In the genomic region with DNA sequence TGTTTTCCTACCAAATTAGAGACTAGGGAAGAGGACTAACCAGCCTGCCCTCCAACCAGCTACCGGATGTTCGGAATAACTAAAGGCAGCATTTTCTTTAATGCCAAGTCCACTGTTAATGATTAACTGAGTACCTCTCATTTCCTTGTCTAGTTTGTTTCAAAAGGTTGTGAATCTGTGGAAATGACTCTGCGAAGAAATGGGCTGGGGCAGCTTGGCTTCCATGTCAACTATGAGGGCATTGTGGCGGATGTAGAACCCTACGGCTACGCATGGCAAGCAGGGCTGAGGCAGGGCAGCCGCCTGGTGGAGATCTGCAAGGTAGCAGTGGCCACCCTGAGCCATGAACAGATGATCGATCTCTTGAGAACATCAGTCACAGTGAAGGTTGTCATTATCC, we compare ENCODE assay signal across 11 mouse cellular contexts.
A peak's percentile ranks its signal among the peaks of the same experiment; 100 is the strongest.
DNase-seq lines count a peak whose midpoint lies in the region; ATAC-seq and TF ChIP-seq lines count a peak whose summit lies in the region.
"Had no signal": no experiment of that assay in that cellular context is flagged by ENCODE, and none has a peak within 500 bp of the region (broad histone marks: within the 10 kb centered on the region; RNA-seq: fewer than 3 reads in every experiment).

No protein-coding gene starts in this region.

- no peak for ATAC-seq in cerebellum, adult (ENCODE audit: insufficient number of reproducible peaks, low FRiP score, low TSS enrichment)
- ATAC-seq in midbrain, embryonic 14.5 days (ENCODE audit: low FRiP score, low TSS enrichment), result no peak
- no peak for ATAC-seq in stomach, embryonic 16.5 days (ENCODE audit: insufficient read depth, low FRiP score)
- ATAC-seq: inflammation-experienced regulatory T-cells, adult 6 months had no signal

- H3K9ac ChIP-seq in midbrain, embryonic 14.5 days (replicated peaks; ENCODE audit: low read length), result no peak overlapping the region
- H3K9ac ChIP-seq in stomach, embryonic 16.5 days (ENCODE audit: low read length), result 0 out of 2 replicates have a peak overlapping the region, but pooled peaks have one; percentile 7

- peaks cover 14% of the 10 kb centered on the region for H3K4me1 ChIP-seq in cerebellum, adult 2 months (ENCODE audit: control insufficient read depth, insufficient read depth, low read length)
- H3K4me1 ChIP-seq in midbrain, embryonic 10.5 days, result peaks cover 9% of the 10 kb centered on the region
- H3K4me1 ChIP-seq in midbrain, embryonic 14.5 days (ENCODE audit: control insufficient read depth, insufficient read depth, low read length), result no peaks in the 10 kb centered on the region
- H3K4me1 ChIP-seq in stomach, embryonic 16.5 days (ENCODE audit: control insufficient read depth, insufficient read depth, low read length), result peaks cover 42% of the 10 kb centered on the region

- H3K36me3 ChIP-seq in midbrain, embryonic 10.5 days, result peaks cover 37% of the 10 kb centered on the region
- H3K36me3 ChIP-seq in midbrain, embryonic 14.5 days (ENCODE audit: control insufficient read depth, insufficient read depth, low read length), result no peaks in the 10 kb centered on the region
- H3K36me3 ChIP-seq in stomach, embryonic 16.5 days (ENCODE audit: control insufficient read depth, insufficient read depth, low read length), result no peaks in the 10 kb centered on the region

- H3K27me3 ChIP-seq in cerebellum, adult 2 months (ENCODE audit: control insufficient read depth, insufficient read depth, low read length), result no peaks in the 10 kb centered on the region
- no peaks in the 10 kb centered on the region for H3K27me3 ChIP-seq in midbrain, embryonic 10.5 days (ENCODE audit: low read depth, poor library complexity, severe bottlenecking)
- no peaks in the 10 kb centered on the region for H3K27me3 ChIP-seq in midbrain, embryonic 14.5 days (ENCODE audit: control insufficient read depth, insufficient read depth, low read length)
- no peaks in the 10 kb centered on the region for H3K27me3 ChIP-seq in stomach, embryonic 16.5 days (ENCODE audit: control insufficient read depth, insufficient read depth, low read length)

- no peak for TF ChIP-seq CTCF in cerebellum, adult 2 months (IDR thresholded peaks at IDR 0.05; ENCODE audit: borderline replicate concordance, insufficient read depth, low read depth, low read length)

- H3K4me3 ChIP-seq in cerebellum, adult 2 months (replicated peaks; ENCODE audit: insufficient read depth, low read depth, low read length), result no peak overlapping the region
- no peak overlapping the region for H3K4me3 ChIP-seq in midbrain, embryonic 10.5 days
- H3K4me3 ChIP-seq in midbrain, embryonic 14.5 days (replicated peaks; ENCODE audit: low read depth, low read length), result no peak overlapping the region
- H3K4me3 ChIP-seq in stomach, embryonic 16.5 days (replicated peaks; ENCODE audit: low read length), result no peak overlapping the region

- H3K9me3 ChIP-seq in midbrain, embryonic 10.5 days (replicated peaks), result no peaks in the 10 kb centered on the region
- H3K9me3 ChIP-seq in midbrain, embryonic 14.5 days (ENCODE audit: control insufficient read depth, low read length), result no peaks in the 10 kb centered on the region
- H3K9me3 ChIP-seq in stomach, embryonic 16.5 days (replicated peaks; ENCODE audit: control insufficient read depth, low read length), result no peaks in the 10 kb centered on the region

- 85% methylated on average over 8 of the region's 8 CpGs for WGBS in cerebellum, adult 2 months
- 86% methylated on average over 8 of the region's 8 CpGs for WGBS in midbrain, embryonic 10.5 days
- WGBS in midbrain, embryonic 14.5 days, result 82% methylated on average over 8 of the region's 8 CpGs
- WGBS in stomach, embryonic 16.5 days, result 67% methylated on average over 8 of the region's 8 CpGs

- DNase-seq in cerebellum, adult 2 months, result peak in 1 of 2 experiments; percentile 42
- no peak for DNase-seq in midbrain, embryonic 10.5 days (ENCODE audit: low spot score)
- DNase-seq in midbrain, embryonic 14.5 days, result no peak
- peak; percentile 50 for DNase-seq in kidney, postnatal 14 days
- no peak for DNase-seq in right cerebral cortex, postnatal 10 days (ENCODE audit: low spot score in 2 of 2)
- DNase-seq in T-cell, adult 2 months (ENCODE audit: low spot score), result no peak
- DNase-seq: embryo, embryonic 11 days; lung, postnatal 36 days had no signal

- TF ChIP-seq POLR2A in cerebellum, adult 2 months (IDR thresholded peaks at IDR 0.05; ENCODE audit: borderline replicate concordance, insufficient read depth, low read length), result no peak

- H3K4me2 ChIP-seq in midbrain, embryonic 14.5 days (ENCODE audit: low read length), result no peak overlapping the region
- 0 out of 2 replicates have a peak overlapping the region, but pooled peaks have one; percentile 11 for H3K4me2 ChIP-seq in stomach, embryonic 16.5 days (ENCODE audit: low read depth, low read length)

- peak overlapping the region; percentile 60 for H3K27ac ChIP-seq in cerebellum, adult 2 months (ENCODE audit: insufficient read depth, low read length)
- peak overlapping the region; percentile 55; the same call in 1 of the 2 replicates for H3K27ac ChIP-seq in midbrain, embryonic 10.5 days (replicated peaks)
- no peak overlapping the region for H3K27ac ChIP-seq in midbrain, embryonic 14.5 days (replicated peaks; ENCODE audit: low read depth, low read length)
- peak overlapping the region; percentile 38 for H3K27ac ChIP-seq in stomach, embryonic 16.5 days (ENCODE audit: low read length)
